Mouse (Mus musculus) MEL (cell line): ENCODE measurements around the gene Tmem132d. TPM values are rescaled to one million over a fixed set of nuclear protein-coding genes. Genes with fewer than 3 reads are reported as not detected.

Experiments
- DNase-seq: peaks from one replicate; pipeline ENCODE4 v3.0.0; 2011; ENCODE audit warnings: low read depth, low spot score
- H3K27ac ChIP-seq: 2 replicates; pipeline ENCODE4 v1.5.1; 2012; ENCODE audit warnings: low read depth, mild to moderate bottlenecking, control low read depth, low read length, moderate library complexity; ENCODE audit not compliant: control insufficient read depth
- H3K27me3 ChIP-seq, 2 experiments: fragments of 150-350 bp in 1 of 2; sonication (generic) in 1 of 2; 2 replicates each; pipeline ENCODE4 v1.6.1; 2012; ENCODE audit warnings: low read length in 2 of 2, mild to moderate bottlenecking in 2 of 2, improper control_type of control experiment in 1 of 2, moderate library complexity in 1 of 2; ENCODE audit not compliant: insufficient read depth in 2 of 2, control insufficient read depth in 1 of 2
- H3K36me3 ChIP-seq, 2 experiments: 2 replicates each; pipeline ENCODE4 v1.6.1; 2012 to 2014; ENCODE audit warnings: low read length in 2 of 2, improper control_type of control experiment in 1 of 2, inconsistent platforms in 1 of 2, mild to moderate bottlenecking in 1 of 2; ENCODE audit not compliant: insufficient read depth in 2 of 2, control insufficient read depth in 1 of 2
- H3K4me1 ChIP-seq, 2 experiments: fragments of 150-350 bp in 1 of 2; sonication (generic) in 1 of 2; 2 replicates each; pipeline ENCODE4 v1.6.1; 2012; ENCODE audit warnings: low read length in 2 of 2, improper control_type of control experiment in 1 of 2, mild to moderate bottlenecking in 1 of 2; ENCODE audit not compliant: insufficient read depth in 2 of 2, control insufficient read depth in 1 of 2
- H3K4me3 ChIP-seq, 2 experiments: fragments of 150-350 bp in 1 of 2; sonication (generic) in 1 of 2; 2 replicates each; pipeline ENCODE4 v1.5.1; 2012; ENCODE audit warnings: low read depth in 2 of 2, low read length in 2 of 2, mild to moderate bottlenecking in 2 of 2, moderate library complexity in 2 of 2, control low read depth in 1 of 2, improper control_type of control experiment in 1 of 2; ENCODE audit not compliant: control insufficient read depth in 1 of 2, insufficient read depth in 1 of 2
- H3K79me2 ChIP-seq: 2 replicates; pipeline ENCODE4 v1.6.1; 2012; ENCODE audit warnings: mild to moderate bottlenecking, low read length, moderate library complexity; ENCODE audit not compliant: control insufficient read depth, poor library complexity, insufficient read depth
- H3K9ac ChIP-seq: 2 replicates; pipeline ENCODE4 v1.6.1; 2012; ENCODE audit warnings: low read depth, mild to moderate bottlenecking, control low read depth, low read length, moderate library complexity; ENCODE audit not compliant: control insufficient read depth, poor library complexity, severe bottlenecking
- H3K9me3 ChIP-seq: fragments of 150-350 bp; sonication (generic); replicated peaks from 2 replicates; pipeline ENCODE4 v1.6.1; 2012; ENCODE audit warnings: mild to moderate bottlenecking, low read length, improper control_type of control experiment, moderate library complexity; ENCODE audit not compliant: insufficient read depth
- CTCF ChIP-seq, 3 experiments: IDR thresholded peaks in 2 of 3; conservative IDR thresholded peaks in 1 of 3; 2 replicates each; pipeline ENCODE4 v1.5.1; 2011 to 2012; ENCODE audit warnings: low read length in 3 of 3, low read depth in 2 of 3, mild to moderate bottlenecking in 2 of 3, improper control_type of control experiment in 1 of 3, inconsistent platforms in 1 of 3, mixed read lengths in 1 of 3, moderate library complexity in 1 of 3; ENCODE audit not compliant: control insufficient read depth in 1 of 3, insufficient read depth in 1 of 3, poor library complexity in 1 of 3, severe bottlenecking in 1 of 3
- EP300 ChIP-seq, 2 experiments: IDR thresholded peaks; 2 replicates each; pipeline ENCODE4 v1.6.1; 2011; ENCODE audit warnings: improper control_type of control experiment in 2 of 2, low read length in 2 of 2, low read depth in 1 of 2, mild to moderate bottlenecking in 1 of 2
- ETS1 ChIP-seq: IDR thresholded peaks from 2 replicates; pipeline ENCODE4 v1.6.1; 2012; ENCODE audit warnings: low read depth, mild to moderate bottlenecking, inconsistent platforms, low read length, improper control_type of control experiment, moderate library complexity
- HCFC1 ChIP-seq: IDR thresholded peaks from 2 replicates; pipeline ENCODE4 v1.6.1; 2012; ENCODE audit warnings: low read depth, mild to moderate bottlenecking, inconsistent platforms, low read length, improper control_type of control experiment, moderate library complexity
- MAZ ChIP-seq: IDR thresholded peaks from 2 replicates; pipeline ENCODE4 v1.6.1; 2012; ENCODE audit warnings: low read depth, mild to moderate bottlenecking, inconsistent platforms, low read length, improper control_type of control experiment
- POLR2AphosphoS5 ChIP-seq: IDR thresholded peaks from 2 replicates; pipeline ENCODE4 v1.6.1; 2012; ENCODE audit warnings: low read depth, borderline replicate concordance, mild to moderate bottlenecking, inconsistent platforms, low read length, moderate library complexity, mixed read lengths
- UBTF ChIP-seq: IDR thresholded peaks from 2 replicates; pipeline ENCODE4 v1.6.1; 2012; ENCODE audit warnings: low read depth, mild to moderate bottlenecking, inconsistent platforms, low read length, improper control_type of control experiment, moderate library complexity, borderline replicate concordance; ENCODE audit not compliant: insufficient read depth
- USF1 ChIP-seq: IDR thresholded peaks from 2 replicates; pipeline ENCODE4 v1.6.1; 2014; ENCODE audit warnings: low read depth, mild to moderate bottlenecking, inconsistent platforms, low read length, improper control_type of control experiment, moderate library complexity
- ZC3H11A ChIP-seq: IDR thresholded peaks from 2 replicates; pipeline ENCODE4 v1.6.1; 2012; ENCODE audit warnings: low read depth, mild to moderate bottlenecking, inconsistent platforms, low read length, improper control_type of control experiment
- polyA plus RNA-seq, 2 experiments: library from polyadenylated mRNA; stranded (reverse) in 1 of 2; unstranded in 1 of 2; fragments of >175 nt in 1 of 2; fragments of >200 nt in 1 of 2; gene quantifications; 2 replicates each; pipeline versions ENCODE4 v1.2.1 to v1.2.4; 2012; ENCODE audit warnings: low replicate concordance in 2 of 2, low read depth in 1 of 2; ENCODE audit not compliant: insufficient read length in 2 of 2, insufficient read depth in 1 of 2, missing spikeins in 1 of 2
- total RNA-seq: library from RNA; depleted of rRNA; stranded (reverse); fragments of 300-350 nt; gene quantifications from 2 replicates; pipeline ENCODE4 v1.2.3, GENCODE M21; 2012

The Tmem132d gene
- total and polyA plus RNA-seq, 3 experiments = not detected

DNA sequence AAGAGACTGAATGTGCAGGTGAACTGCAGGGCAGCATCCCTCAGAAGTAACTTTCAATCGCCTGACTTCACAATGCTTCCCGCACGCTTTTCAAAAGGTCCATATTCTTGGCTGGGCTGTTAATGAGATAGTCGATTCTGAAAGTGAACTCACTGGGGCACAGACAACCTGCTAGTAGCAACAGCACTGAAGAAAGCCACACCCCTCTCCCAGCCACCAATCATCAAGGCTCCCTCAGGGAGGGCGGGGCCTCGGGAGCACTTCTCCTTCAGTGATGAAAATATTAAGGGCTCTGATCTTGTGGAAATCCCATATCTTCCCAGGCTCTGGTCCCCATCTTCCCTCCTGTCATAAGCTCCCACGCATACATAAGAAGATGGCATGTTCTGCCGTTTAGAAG lies 27.8 kb downstream of the Tmem132d start:
- Histone ChIP-seq H3K27ac (no peak overlapping the region), H3K36me3 (no peaks in the 10 kb centered on the region), H3K27me3 (no peaks in the 10 kb centered on the region), H3K4me3 (no peak overlapping the region), H3K4me1 (no peaks in the 10 kb centered on the region), H3K79me2 (no peaks in the 10 kb centered on the region), H3K9ac (no peak overlapping the region)
- DNase-seq = no peak
- TF ChIP-seq USF1 (no peak), UBTF (no peak), MAZ (no peak)
- TF ChIP-seq, all 39 proteins: peak for 0
- H3K9me3 ChIP-seq = no peaks in the 10 kb centered on the region

DNA sequence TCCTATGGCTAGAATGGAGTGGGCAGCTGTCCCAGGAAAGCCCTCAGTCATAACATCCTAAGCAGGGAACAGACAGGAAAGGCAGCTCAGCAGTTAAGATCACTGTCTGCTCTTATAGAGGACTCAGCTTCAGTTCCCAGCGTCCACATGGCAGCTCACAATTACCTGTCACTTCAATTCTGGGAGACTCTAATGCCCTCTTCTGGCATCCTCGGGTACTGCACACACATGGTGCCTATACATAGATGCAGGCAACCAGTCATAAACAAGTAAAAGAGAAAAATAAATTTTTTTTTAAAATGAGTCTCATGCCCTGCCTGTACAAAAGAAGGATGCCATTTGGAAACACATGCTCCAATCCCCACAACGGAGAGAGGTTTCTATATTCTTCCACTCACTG lies 28.7 kb downstream of the Tmem132d start:
- Histone ChIP-seq H3K27me3 (no peaks in the 10 kb centered on the region), H3K9me3 (no peaks in the 10 kb centered on the region), H3K79me2 (no peaks in the 10 kb centered on the region), H3K4me3 (no peak overlapping the region), H3K36me3 (no peaks in the 10 kb centered on the region), H3K9ac (no peak overlapping the region), H3K27ac (no peak overlapping the region), H3K4me1 (no peaks in the 10 kb centered on the region)
- TF ChIP-seq HCFC1 (no peak), ETS1 (no peak), USF1 (no peak), EP300 (IDR thresholded peaks at IDR 0.05; ENCODE audit: low read depth in 1 of 2, low read length in 2 of 2) (no peak), MAZ (no peak), POLR2AphosphoS5 (no peak)
- DNase-seq = no peak

DNA sequence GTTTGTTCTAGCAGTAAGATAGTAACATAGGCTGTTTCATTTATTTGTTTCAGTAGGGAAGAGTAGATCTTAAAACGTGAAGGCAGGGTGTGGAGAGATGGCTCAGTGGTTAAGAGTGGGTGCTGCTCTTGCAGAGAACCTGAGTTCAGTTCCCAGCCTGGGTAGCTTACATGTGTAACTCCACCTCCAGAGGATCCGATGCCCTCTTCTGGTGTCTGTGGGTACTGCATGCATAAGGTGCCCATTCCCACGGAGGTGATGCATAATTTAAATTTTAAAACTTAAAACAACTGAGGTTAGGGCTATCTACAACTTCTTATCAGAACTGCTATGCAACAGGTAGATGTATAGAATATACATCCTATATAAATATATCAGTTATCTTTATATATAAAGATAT lies 40.5 kb downstream of the Tmem132d start:
- no peaks in the 10 kb centered on the region for H3K36me3 ChIP-seq
- no peak overlapping the region for H3K4me3 ChIP-seq
- no peaks in the 10 kb centered on the region for H3K9me3 ChIP-seq
- no peaks in the 10 kb centered on the region for H3K27me3 ChIP-seq
- H3K27ac ChIP-seq = no peak overlapping the region
- peak; percentile 7 to 27 (median 26); a peak in 5 of 6 replicates for TF ChIP-seq CTCF (IDR thresholded peaks at IDR 0.05 in 2 of 3, conservative IDR thresholded peaks at IDR 0.05 in 1 of 3; ENCODE audit: control insufficient read depth in 1 of 3, insufficient read depth in 1 of 3, low read depth in 2 of 3, low read length in 3 of 3, poor library complexity in 1 of 3, severe bottlenecking in 1 of 3)
- TF ChIP-seq ZC3H11A = no peak
- peak; percentile 8 for DNase-seq
- no peak overlapping the region for H3K9ac ChIP-seq
- H3K4me1 ChIP-seq = no peaks in the 10 kb centered on the region
- no peaks in the 10 kb centered on the region for H3K79me2 ChIP-seq
